Mouse (Mus musculus): ENCODE data around the gene D630036H23Rik.

DNA sequence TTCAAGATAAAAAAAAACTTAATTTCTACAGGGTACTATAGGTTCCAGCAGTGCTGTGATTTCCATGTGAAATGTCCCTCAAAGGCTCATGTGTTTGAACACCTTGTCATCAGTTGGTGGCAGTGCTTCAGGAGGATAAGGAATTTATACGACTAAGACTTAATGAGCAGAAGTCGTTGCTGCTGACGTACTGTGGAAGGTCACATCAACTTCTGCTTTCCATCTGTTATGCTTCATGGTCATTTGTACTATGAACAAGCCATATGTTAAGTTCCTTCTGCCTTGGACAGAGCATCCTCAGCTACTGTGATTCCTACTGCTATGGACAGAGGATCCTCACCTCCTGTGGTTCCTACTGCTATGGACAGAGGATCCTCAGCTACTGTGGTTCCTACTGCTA lies 21.9 kb downstream of the D630036H23Rik start:
- TF ChIP-seq CTCF (IDR thresholded peaks at IDR 0.05; ENCODE audit: borderline replicate concordance, insufficient read depth, low read depth, low read length) (no peak), POLR2A (IDR thresholded peaks at IDR 0.05; ENCODE audit: borderline replicate concordance, insufficient read depth, low read length) (no peak)

Measured in cerebellum, adult 2 months (tissue).